Mouse (Mus musculus) cerebellum, adult (tissue): Measurements from ENCODE around the gene Kifc1.
"Not testable (repeated sequence)": the region's sequence is repeated elsewhere in the genome, so short reads cannot be mapped to it uniquely, and the experiment has no call there.

Experiments used
- ATAC-seq: cut with Nextera tagmentation; 2 replicates; pipeline ENCODE4 v1.9.2; 2017; ENCODE audit warnings: mild to moderate bottlenecking, moderate library complexity, mixed read lengths; ENCODE audit not compliant: insufficient number of reproducible peaks, low FRiP score, low TSS enrichment

Gene Kifc1

DNA sequence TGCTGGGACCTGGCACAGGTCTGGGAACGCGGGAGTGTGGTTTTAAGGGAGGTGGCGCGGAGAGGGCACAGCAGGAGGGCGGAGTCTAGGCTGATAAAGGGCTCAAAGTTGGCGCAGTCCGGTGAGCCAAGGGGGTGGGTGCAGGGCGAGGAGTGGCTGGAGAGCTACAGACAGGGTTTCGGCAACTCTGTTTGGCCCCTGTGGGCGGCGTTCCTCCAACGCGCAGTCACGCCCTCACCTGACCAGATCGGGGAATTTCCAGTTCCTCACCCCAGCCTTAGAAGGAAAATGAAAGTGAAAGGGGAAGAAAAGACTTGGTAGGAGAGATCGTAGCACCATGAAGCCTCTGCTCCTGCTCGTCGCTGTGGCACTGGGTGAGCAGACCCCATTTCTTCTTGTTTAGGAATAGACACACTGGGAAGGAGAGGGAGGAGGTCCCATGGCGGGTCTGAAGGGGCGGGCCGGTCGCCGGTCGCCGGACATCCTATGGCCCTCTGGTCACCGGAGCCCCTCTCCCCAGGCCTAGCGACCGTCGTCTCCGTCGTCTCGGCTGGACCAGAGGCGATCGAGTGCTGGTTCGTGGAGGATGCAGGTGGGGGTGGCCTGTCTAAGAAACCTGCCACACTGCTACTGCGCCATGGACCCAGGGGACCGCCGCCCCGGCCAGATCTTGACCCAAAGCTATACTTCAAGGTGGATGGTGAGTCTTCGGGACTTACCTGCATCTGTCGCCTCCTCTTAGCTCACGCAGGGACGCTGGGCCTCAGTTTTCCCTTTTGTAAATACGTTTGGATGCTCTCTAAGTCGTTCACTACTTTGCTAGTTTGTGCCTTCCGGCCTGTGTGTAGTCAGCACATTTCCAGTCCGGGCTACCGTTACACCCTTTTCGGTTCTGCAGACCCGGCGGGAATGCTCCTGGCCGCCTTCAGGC, 29.2 kb upstream of the Kifc1 start:
- no peak for ATAC-seq

GRCm38 (mm10) chr17:33918293-33919203, 28.1 kb upstream of the Kifc1 start:
- no peak for ATAC-seq

GRCm38 (mm10) chr17:33917656-33918292, 27.3 kb upstream of the Kifc1 start:
- no peak for ATAC-seq

DNA sequence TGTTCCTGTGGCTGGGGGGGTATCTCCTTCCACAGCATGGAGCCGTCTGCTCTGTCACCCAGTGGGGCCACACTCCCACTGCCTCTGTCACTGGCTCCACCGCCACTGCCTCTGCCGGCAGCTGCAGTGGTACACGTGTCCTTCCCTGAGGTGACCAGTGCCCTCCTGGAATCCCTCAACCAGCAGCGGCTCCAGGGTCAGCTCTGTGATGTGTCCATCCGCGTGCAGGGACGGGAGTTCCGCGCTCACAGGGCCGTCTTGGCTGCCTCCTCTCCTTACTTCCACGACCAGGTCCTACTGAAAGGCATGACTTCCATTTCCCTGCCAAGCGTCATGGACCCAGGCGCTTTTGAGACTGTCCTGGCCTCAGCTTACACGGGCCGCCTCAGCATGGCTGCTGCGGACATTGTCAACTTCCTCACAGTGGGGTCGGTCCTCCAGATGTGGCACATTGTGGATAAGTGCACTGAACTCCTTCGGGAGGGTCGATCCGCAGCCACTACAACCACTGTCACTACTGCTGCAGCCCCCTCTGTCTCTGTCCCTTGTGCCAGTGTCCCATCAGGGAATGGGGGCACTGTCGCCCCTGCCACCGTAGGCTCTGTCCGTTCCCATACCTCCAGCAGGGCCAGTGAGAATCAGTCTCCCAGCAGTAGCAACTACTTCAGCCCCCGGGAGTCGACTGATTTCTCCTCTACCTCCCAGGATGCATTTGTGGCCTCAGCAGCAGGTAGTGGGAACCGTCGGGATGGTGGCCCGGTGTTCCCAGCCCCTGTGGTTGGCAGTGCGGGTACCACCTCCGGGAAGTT, 26.6 kb upstream of the Kifc1 start:
- ATAC-seq = no peak

- ATAC-seq = no peak
These were observed 25.8 kb upstream of the Kifc1 start for GRCm38 (mm10) chr17:33916294-33916693.

GRCm38 (mm10) chr17:33915671-33916250, 25.3 kb upstream of the Kifc1 start, which contains the start of the genes Tapbp and Zbtb22:
Tapbp (plus strand) TSS chr17:33915899.
Zbtb22 (plus strand) TSS chr17:33915904.
- peak; percentile 92 for ATAC-seq

GRCm38 (mm10) chr17:33914969-33915391, 24.5 kb upstream of the Kifc1 start:
- ATAC-seq = no peak

DNA sequence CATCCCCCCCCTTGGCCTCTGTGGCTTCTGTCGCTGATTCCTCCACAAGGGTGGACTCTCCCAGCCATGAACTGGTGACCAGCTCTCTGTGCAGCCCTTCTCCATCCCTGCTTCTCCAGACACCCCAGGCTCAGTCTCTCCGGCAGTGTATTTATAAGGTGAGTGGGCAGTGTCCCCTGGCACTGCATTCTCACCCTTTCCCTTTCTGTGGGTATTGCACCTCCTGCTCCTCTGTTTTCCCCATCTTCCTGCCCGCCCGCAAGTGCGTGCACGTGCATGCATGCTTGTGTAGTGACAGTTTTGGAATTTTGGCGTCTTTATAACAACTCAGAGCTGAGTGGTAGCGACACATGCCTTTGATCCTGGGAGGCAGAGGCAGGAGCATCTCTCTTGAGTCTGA, 23.4 kb upstream of the Kifc1 start:
- no peak for ATAC-seq

DNA sequence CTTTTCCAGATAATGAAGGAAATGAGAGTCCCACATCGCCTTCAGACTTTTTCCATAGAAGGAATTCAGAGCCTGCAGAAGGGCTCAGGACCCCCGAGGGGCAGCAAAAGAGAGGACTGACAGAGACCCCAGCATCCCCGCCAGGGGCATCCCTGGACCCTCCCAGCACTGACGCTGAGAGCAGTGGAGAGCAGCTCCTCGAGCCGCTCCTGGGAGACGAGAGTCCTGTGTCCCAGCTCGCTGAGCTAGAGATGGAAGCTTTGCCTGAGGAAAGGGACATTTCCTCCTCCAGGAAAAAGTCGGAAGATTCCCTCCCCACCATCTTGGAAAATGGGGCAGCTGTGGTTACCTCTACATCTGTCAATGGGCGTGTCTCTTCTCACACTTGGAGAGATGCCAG, 22.8 kb upstream of the Kifc1 start:
- no peak for ATAC-seq

GRCm38 (mm10) chr17:33911813-33912414, 21.5 kb upstream of the Kifc1 start:
- ATAC-seq = no peak

DNA sequence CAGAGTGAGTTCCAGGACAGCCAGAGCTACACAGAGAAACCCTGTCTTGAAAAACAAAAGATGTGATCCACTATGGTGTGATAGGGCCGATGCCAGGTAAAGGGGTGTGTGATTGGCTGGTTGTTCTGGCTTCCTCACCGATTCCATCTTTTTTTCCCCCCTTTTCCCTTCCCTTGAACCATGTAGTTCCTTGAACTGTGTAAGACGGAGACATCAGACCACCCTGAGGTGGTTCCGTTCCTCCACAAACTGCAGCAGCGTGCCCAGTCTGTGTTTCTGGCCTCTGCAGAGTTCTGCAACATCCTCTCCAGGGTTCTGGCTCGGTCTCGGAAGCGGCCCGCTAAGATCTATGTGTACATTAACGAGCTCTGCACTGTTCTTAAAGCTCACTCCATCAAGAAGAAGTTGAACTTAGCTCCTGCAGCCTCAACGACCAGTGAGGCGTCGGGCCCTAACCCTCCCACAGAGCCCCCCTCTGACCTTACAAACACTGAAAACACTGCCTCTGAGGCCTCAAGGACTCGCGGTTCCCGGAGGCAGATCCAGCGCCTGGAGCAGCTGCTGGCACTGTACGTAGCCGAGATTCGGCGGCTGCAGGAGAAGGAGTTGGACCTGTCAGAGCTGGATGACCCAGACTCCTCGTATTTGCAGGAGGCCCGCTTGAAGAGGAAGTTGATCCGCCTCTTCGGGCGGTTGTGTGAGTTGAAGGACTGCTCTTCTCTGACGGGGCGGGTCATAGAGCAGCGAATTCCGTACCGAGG, 20.8 kb upstream of the Kifc1 start:
- ATAC-seq = no peak

DNA sequence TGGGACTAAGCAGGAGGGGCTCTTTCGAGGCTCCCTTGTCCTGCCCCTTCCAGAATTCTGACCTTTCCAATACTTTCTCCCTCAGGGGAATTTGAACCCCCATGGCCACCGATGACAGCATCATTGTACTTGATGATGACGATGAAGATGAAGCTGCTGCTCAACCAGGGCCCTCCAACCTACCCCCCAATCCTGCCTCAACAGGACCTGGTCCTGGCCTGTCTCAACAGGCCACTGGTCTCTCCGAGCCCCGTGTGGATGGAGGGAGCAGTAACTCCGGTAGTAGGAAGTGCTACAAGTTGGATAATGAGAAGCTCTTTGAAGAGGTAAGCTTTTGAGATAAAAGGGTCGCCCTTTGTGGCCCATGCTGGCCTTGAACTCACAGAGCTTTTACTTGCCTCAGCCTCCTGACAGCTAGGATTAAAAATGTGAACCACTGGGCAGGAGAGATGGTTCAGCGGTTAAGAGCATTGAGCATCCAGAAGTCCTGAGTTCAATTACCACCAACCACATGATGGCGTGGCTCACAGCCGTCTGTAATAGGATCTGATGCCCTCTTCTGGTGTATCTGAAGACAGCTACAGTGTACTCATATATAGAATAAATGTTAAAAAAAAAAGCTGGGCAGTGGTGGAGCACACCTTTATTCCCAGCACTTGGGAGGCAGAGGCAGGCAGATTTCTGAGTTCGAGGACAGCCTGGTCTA, 20.0 kb upstream of the Kifc1 start:
- ATAC-seq = no peak

DNA sequence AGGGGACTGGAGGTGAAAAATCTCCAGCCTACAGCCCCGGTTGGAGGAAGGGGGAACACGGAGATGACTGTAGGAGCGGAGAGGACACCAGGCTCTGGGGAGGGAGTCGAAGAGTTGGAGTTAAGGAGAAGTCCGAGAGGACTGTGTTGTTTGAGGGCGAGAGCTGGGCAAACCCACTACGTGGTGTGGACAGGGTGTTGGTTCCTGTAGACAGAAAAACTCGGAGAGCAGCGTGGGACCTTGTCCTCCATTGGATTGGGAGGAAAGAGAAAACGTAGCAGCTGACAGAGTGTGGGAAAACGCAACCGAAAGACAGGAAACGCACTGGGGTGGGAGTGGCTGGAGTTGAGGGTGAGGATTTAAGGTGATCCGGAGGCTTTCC, 19.4 kb upstream of the Kifc1 start:
- ATAC-seq = no peak

- peak; percentile 95 for ATAC-seq
These were observed 18.8 kb upstream of the Kifc1 start, which contains the start of gene Daxx for GRCm38 (mm10) chr17:33909077-33909868. Daxx (plus strand) TSS chr17:33909414.

DNA sequence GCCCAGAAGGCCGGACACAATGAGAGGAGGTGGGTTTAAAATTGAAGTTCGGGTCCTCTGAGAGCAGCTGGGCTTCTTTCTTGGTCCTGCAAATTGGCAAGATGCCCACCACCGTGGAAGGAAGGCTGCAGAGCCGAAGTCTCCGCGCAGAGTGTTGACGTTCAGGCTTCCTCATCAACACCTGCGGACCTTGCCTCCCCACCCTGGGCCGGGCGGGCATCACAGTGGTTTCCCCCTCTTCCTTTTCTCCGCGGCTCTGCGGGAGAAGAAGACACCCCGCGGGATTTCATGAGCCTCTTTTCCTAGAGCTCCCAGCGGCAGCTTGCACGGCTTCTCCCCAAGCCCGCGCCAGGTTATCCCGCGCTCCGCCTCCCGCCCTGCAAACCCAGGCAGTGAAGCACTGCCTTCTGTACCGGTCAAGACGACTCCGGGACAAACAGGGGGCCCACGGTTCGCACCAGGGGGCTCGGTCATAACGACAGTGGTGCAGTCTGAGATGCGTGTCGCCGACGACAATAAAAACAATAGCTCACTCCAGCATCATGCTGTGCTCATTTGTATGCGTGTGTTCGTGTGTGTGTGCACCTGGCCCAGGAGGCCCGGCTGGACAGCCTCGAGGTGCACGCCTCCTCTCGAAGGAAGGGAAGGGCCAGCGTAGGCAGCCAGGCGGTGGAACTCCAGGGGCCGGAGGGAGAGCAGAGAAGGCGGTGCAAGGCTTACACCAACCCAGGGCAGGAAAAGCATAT, 18.0 kb upstream of the Kifc1 start:
- ATAC-seq = peak; percentile 36; the same call in 1 of the 2 replicates

- not testable (repeated sequence) for ATAC-seq
These were observed 14.4 kb upstream of the Kifc1 start, which contains the start of gene Platr17 for GRCm38 (mm10) chr17:33904835-33905234. Platr17 (plus strand) TSS chr17:33905135.
